Mouse (Mus musculus) embryonic fibroblast, embryonic 13.5 days (primary cell): ENCODE results near the gene Hebp2.

Source experiments
- CTCF ChIP-seq: IDR thresholded peaks from 2 replicates; pipeline ENCODE4 v1.5.1; 2011; ENCODE audit warnings: mild to moderate bottlenecking, control low read depth, low read length, moderate library complexity, borderline replicate concordance; ENCODE audit not compliant: insufficient read depth
- POLR2A ChIP-seq: IDR thresholded peaks from 2 replicates; pipeline ENCODE4 v1.6.1; 2011; ENCODE audit warnings: low read depth, mild to moderate bottlenecking, control low read depth, low read length, moderate library complexity

DNA sequence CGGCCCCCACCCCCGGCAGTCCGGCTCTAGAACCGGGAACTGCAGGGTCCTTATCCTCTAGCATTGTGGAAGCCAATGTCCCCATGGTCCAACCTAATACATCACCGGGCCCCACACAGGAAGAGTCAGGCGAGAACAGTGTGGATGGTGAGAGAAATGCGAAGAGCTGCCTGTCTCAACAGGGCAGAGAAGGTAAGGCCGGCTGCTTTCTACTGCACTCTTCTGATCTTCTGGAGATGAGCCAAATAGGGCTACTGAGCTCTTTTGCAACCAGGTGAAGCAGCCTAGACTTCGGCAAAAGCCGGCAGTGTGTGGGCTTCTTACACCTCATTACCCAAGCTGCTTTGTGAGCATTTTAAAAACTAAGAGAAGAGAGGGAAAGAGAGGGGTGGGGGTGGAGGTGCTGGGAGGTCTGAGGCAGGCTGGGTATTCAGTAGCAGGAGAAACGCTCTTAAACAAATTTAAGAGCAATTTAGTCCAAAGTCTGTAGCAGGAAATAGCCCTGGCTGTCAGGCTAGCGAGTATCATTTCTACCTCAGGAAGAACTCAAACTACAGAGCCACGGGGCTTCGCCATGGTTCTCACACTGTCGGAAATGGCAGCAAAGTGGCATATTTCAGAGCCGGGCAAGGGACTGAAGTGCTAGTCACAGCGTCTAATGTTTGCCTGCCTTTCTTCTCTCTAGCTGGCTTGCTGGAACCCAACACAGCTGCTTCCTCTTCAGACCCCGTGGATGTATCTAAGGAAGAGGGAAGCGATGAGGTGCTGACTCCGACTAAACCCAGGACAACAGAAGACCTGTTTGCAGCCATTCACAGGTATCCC is 18.8 kb downstream of the Hebp2 start:
- TF ChIP-seq CTCF: no peak
- no peak for TF ChIP-seq POLR2A
